Mouse (Mus musculus): ENCODE results near the gene Fastkd2. TPM values are rescaled to one million over a fixed set of nuclear protein-coding genes. Genes with fewer than 3 reads are reported as not detected.
A peak's percentile ranks its signal among the peaks of the same experiment; 100 is the strongest.

The Fastkd2 gene
- total RNA-seq (2014; rRNA removed) (19.2 and 19.3 TPM in 2 replicates), polyA plus RNA-seq (2012; rRNA removed) (2.3 and 3.1 TPM in 2 replicates)

GRCm38 (mm10) chr1:63730240-63730771 is at the start of gene Fastkd2, which contains the start of gene Mdh1b:
Gene Fastkd2, plus strand, starts transcription at chr1:63730614.
Gene Mdh1b, minus strand, starts transcription at chr1:63730318.
- peak within 1 kb of the TSS; percentile 66 for H3K4me3 ChIP-seq (ENCODE audit: insufficient read depth, low read depth, low read length)
- no peaks in the 10 kb centered on the region for H3K27me3 ChIP-seq (ENCODE audit: control insufficient read depth, insufficient read depth, low read length)
- H3K36me3 ChIP-seq (ENCODE audit: control insufficient read depth, insufficient read depth, low read length) = no peaks in the 10 kb centered on the region; the same call in 1 of the 2 replicates
- no peak for TF ChIP-seq POLR2A (IDR thresholded peaks at IDR 0.05; ENCODE audit: extremely low read depth, insufficient read depth, low read length)
- TF ChIP-seq CTCF (IDR thresholded peaks at IDR 0.05; ENCODE audit: low read depth, low read length) = no peak
- peaks cover 8% of the 10 kb centered on the region for H3K4me1 ChIP-seq (ENCODE audit: control insufficient read depth, insufficient read depth, low read length)
- H3K9ac ChIP-seq (ENCODE audit: low read depth, low read length) = peak within 1 kb of the TSS; percentile 68
- no peak within 1 kb of the TSS; the same call in 1 of the 2 replicates for H3K27ac ChIP-seq (replicated peaks; ENCODE audit: insufficient read depth, low read depth, low read length)
- peaks cover 2% of the 10 kb centered on the region; the same call in 1 of the 2 replicates for H3K79me2 ChIP-seq (ENCODE audit: control insufficient read depth, insufficient read depth, low read length)
- WGBS = under 1% methylated on average over 31 of the region's 31 CpGs
- peak; percentile 86 for DNase-seq (ENCODE audit: extremely low read depth, low read depth, low spot score)

DNA sequence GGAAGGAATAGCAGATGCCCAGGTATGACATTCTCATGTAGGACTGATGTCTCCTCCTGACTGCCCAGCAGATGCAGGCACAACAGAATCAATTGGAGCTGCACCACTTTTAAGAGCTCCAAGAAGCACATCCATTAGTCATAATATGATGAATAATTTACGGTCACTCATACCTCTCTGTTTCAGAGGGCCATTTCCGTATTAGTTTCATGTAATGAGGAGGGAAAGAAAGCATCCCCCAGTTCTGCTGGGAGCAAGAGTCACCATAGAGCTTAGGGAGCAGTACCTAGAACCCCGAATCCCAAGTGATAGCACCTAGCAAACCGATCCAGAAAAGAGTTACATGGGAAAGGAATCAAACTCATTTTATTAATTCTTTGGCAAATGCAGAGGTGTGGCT is 43.6 kb upstream of the Fastkd2 start, which contains the start of gene Dytn:
Gene Dytn, minus strand, starts transcription at position 101 of the 400 bp plus-strand sequence.
- H3K27me3 ChIP-seq (ENCODE audit: control insufficient read depth, insufficient read depth, low read length) = no peaks in the 10 kb centered on the region

DNA sequence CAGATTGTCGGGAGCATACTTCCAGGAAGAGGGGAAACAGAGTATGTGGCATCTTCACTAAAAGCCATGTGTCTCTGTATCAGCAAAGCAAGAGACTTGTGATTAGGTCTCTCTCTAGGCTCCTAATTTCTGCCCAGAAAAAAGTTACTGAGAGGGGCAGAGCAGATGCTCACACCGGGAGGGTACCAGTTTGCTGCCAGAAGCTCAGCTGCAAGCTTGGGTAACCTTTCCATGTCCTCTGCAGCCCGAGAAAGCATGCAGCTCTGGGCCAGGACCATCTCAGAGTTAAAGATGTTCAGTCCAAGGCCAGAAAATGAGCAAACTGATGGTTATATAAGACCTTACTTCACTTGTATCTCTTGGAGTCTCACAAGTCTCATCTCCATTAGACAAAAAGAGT is 33.6 kb upstream of the Fastkd2 start:
- Histone ChIP-seq H3K4me3 (ENCODE audit: insufficient read depth, low read depth, low read length) (no peak overlapping the region), H3K4me1 (ENCODE audit: control insufficient read depth, insufficient read depth, low read length) (no peaks in the 10 kb centered on the region), H3K27me3 (ENCODE audit: control insufficient read depth, insufficient read depth, low read length) (no peaks in the 10 kb centered on the region), H3K27ac (replicated peaks; ENCODE audit: insufficient read depth, low read depth, low read length) (no peak overlapping the region), H3K79me2 (ENCODE audit: control insufficient read depth, insufficient read depth, low read length) (no peaks in the 10 kb centered on the region), H3K36me3 (ENCODE audit: control insufficient read depth, insufficient read depth, low read length) (no peaks in the 10 kb centered on the region), H3K9ac (ENCODE audit: low read depth, low read length) (no peak overlapping the region)
- DNase-seq (ENCODE audit: extremely low read depth, low read depth, low spot score) = no peak
- 76% methylated on average over 3 of the region's 3 CpGs for WGBS
- TF ChIP-seq POLR2A (IDR thresholded peaks at IDR 0.05; ENCODE audit: extremely low read depth, insufficient read depth, low read length) = no peak
- TF ChIP-seq CTCF (IDR thresholded peaks at IDR 0.05; ENCODE audit: low read depth, low read length) = no peak

More for the DNA sequence above, 43.6 kb upstream of the Fastkd2 start, which contains the start of gene Dytn:
- DNase-seq (ENCODE audit: extremely low read depth, low read depth, low spot score) = no peak
- WGBS = 83% methylated on average over 4 of the region's 4 CpGs
- no peaks in the 10 kb centered on the region for H3K4me1 ChIP-seq (ENCODE audit: control insufficient read depth, insufficient read depth, low read length)
- H3K79me2 ChIP-seq (ENCODE audit: control insufficient read depth, insufficient read depth, low read length) = no peaks in the 10 kb centered on the region
- H3K27ac ChIP-seq (replicated peaks; ENCODE audit: insufficient read depth, low read depth, low read length) = no peak within 1 kb of the TSS
- H3K4me3 ChIP-seq (ENCODE audit: insufficient read depth, low read depth, low read length) = no peak within 1 kb of the TSS
- no peak within 1 kb of the TSS for H3K9ac ChIP-seq (ENCODE audit: low read depth, low read length)
- TF ChIP-seq CTCF (IDR thresholded peaks at IDR 0.05; ENCODE audit: low read depth, low read length) (no peak), POLR2A (IDR thresholded peaks at IDR 0.05; ENCODE audit: extremely low read depth, insufficient read depth, low read length) (no peak)
- no peaks in the 10 kb centered on the region for H3K36me3 ChIP-seq (ENCODE audit: control insufficient read depth, insufficient read depth, low read length)

- 34% methylated on average over 5 of the region's 5 CpGs for WGBS
- peak; percentile 49 for DNase-seq (ENCODE audit: extremely low read depth, low read depth, low spot score)
- no peak for TF ChIP-seq POLR2A (IDR thresholded peaks at IDR 0.05; ENCODE audit: extremely low read depth, insufficient read depth, low read length)
- TF ChIP-seq CTCF (IDR thresholded peaks at IDR 0.05; ENCODE audit: low read depth, low read length) = no peak
- Histone ChIP-seq H3K4me1 (ENCODE audit: control insufficient read depth, insufficient read depth, low read length) (no peaks in the 10 kb centered on the region), H3K4me3 (ENCODE audit: insufficient read depth, low read depth, low read length) (no peak overlapping the region), H3K9ac (ENCODE audit: low read depth, low read length) (no peak overlapping the region), H3K27me3 (ENCODE audit: control insufficient read depth, insufficient read depth, low read length) (no peaks in the 10 kb centered on the region), H3K79me2 (ENCODE audit: control insufficient read depth, insufficient read depth, low read length) (no peaks in the 10 kb centered on the region), H3K27ac (replicated peaks; ENCODE audit: insufficient read depth, low read depth, low read length) (no peak overlapping the region), H3K36me3 (ENCODE audit: control insufficient read depth, insufficient read depth, low read length) (no peaks in the 10 kb centered on the region)
Observed at GRCm38 (mm10) chr1:63705733-63706132, 24.7 kb upstream of the Fastkd2 start.

DNA sequence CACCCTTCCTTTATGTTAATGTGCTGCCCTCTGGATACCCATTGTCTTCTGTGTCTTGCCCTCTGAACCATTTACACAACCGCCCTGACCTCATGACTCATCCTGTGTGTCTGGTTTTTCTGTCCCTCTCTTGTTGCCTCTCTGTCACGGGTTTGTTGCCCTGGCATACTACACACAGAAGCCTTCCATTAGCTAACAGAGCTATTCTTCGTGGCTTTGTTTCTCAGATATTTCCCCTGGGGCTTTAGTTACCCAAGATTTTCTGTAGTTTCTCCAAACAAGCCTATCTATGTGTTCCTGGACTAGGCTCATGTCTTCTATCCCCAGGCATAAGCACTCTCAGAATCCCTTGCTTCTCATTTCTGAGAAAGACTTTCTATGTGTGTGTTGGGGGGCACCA is 21.5 kb upstream of the Fastkd2 start:
- no peaks in the 10 kb centered on the region for H3K79me2 ChIP-seq (ENCODE audit: control insufficient read depth, insufficient read depth, low read length)
- no peak overlapping the region for H3K9ac ChIP-seq (ENCODE audit: low read depth, low read length)
- H3K36me3 ChIP-seq (ENCODE audit: control insufficient read depth, insufficient read depth, low read length) = no peaks in the 10 kb centered on the region
- TF ChIP-seq POLR2A (IDR thresholded peaks at IDR 0.05; ENCODE audit: extremely low read depth, insufficient read depth, low read length) (no peak), CTCF (IDR thresholded peaks at IDR 0.05; ENCODE audit: low read depth, low read length) (no peak)
- H3K4me3 ChIP-seq (ENCODE audit: insufficient read depth, low read depth, low read length) = no peak overlapping the region
- DNase-seq (ENCODE audit: extremely low read depth, low read depth, low spot score) = no peak
- H3K4me1 ChIP-seq (ENCODE audit: control insufficient read depth, insufficient read depth, low read length) = no peaks in the 10 kb centered on the region
- H3K27ac ChIP-seq (replicated peaks; ENCODE audit: insufficient read depth, low read depth, low read length) = no peak overlapping the region
- H3K27me3 ChIP-seq (ENCODE audit: control insufficient read depth, insufficient read depth, low read length) = no peaks in the 10 kb centered on the region
- WGBS = 64% methylated on average over 3 of the region's 3 CpGs

- H3K4me1 ChIP-seq (ENCODE audit: control insufficient read depth, insufficient read depth, low read length) = no peaks in the 10 kb centered on the region
- H3K79me2 ChIP-seq (ENCODE audit: control insufficient read depth, insufficient read depth, low read length) = no peaks in the 10 kb centered on the region
- no peaks in the 10 kb centered on the region; the same call in 1 of the 2 replicates for H3K27me3 ChIP-seq (ENCODE audit: control insufficient read depth, insufficient read depth, low read length)
- H3K27ac ChIP-seq (replicated peaks; ENCODE audit: insufficient read depth, low read depth, low read length) = no peak overlapping the region
- no peak for TF ChIP-seq CTCF (IDR thresholded peaks at IDR 0.05; ENCODE audit: low read depth, low read length)
- no peak for TF ChIP-seq POLR2A (IDR thresholded peaks at IDR 0.05; ENCODE audit: extremely low read depth, insufficient read depth, low read length)
- H3K4me3 ChIP-seq (ENCODE audit: insufficient read depth, low read depth, low read length) = no peak overlapping the region
- DNase-seq (ENCODE audit: extremely low read depth, low read depth, low spot score) = no peak
- no peaks in the 10 kb centered on the region for H3K36me3 ChIP-seq (ENCODE audit: control insufficient read depth, insufficient read depth, low read length)
- WGBS = 82% methylated on average over 7 of the region's 7 CpGs
- no peak overlapping the region for H3K9ac ChIP-seq (ENCODE audit: low read depth, low read length)
Observed at GRCm38 (mm10) chr1:63720161-63720560, 10.3 kb upstream of the Fastkd2 start.
